Mouse (Mus musculus) liver, postnatal 0 days (tissue): ENCODE data around the gene Lrch1. TPM values are rescaled to one million over a fixed set of nuclear protein-coding genes. Genes with fewer than 3 reads are reported as not detected.

ENCODE experiments used
- ATAC-seq: fragments of 200-750 bp; cut with Nextera tagmentation; 2 replicates; pipeline ENCODE4 v1.8.0; 2017; ENCODE audit warnings: mild to moderate bottlenecking, moderate library complexity
- DNase-seq: peaks from one replicate; pipeline ENCODE4 v3.0.0-alpha.2; 2016
- H3K27ac ChIP-seq: fragments of 300-500 bp; sonication (generic); 2 replicates; pipeline ENCODE4 v1.5.1; 2014; ENCODE audit warnings: antibody characterized with exemption, moderate library complexity, mild to moderate bottlenecking, low read depth
- H3K27me3 ChIP-seq: fragments of 300-500 bp; sonication (generic); 2 replicates; pipeline ENCODE4 v1.6.1; 2014; ENCODE audit warnings: low read length, control low read depth, mixed read lengths; ENCODE audit not compliant: insufficient read depth
- H3K36me3 ChIP-seq: fragments of 300-500 bp; sonication (generic); replicated peaks from 2 replicates; pipeline ENCODE4 v1.6.1; 2014; ENCODE audit warnings: mild to moderate bottlenecking, control low read depth, low read length, moderate library complexity, mixed read lengths; ENCODE audit not compliant: insufficient read depth
- H3K4me1 ChIP-seq: fragments of 300-500 bp; sonication (generic); 2 replicates; pipeline ENCODE4 v1.6.1; 2014; ENCODE audit warnings: antibody characterized with exemption, mild to moderate bottlenecking, control low read depth; ENCODE audit not compliant: insufficient read depth
- H3K4me2 ChIP-seq: fragments of 300-500 bp; sonication (generic); 2 replicates; pipeline ENCODE4 v1.6.1; 2014; ENCODE audit warnings: low read depth, mild to moderate bottlenecking, low read length, moderate library complexity, mixed read lengths
- H3K4me3 ChIP-seq: fragments of 300-500 bp; sonication (generic); 2 replicates; pipeline ENCODE4 v1.5.1; 2014; ENCODE audit warnings: low read depth, low read length
- H3K9ac ChIP-seq: fragments of 300-500 bp; sonication (generic); replicated peaks from 2 replicates; pipeline ENCODE4 v1.6.1; 2014; ENCODE audit warnings: mild to moderate bottlenecking, moderate library complexity
- H3K9me3 ChIP-seq: fragments of 300-500 bp; sonication (generic); 2 replicates; pipeline ENCODE4 v1.6.1; 2016; ENCODE audit warnings: mild to moderate bottlenecking, control low read depth, low read length, mixed read lengths
- CTCF ChIP-seq: sonication (generic); IDR thresholded peaks from 2 replicates; pipeline ENCODE4 v1.5.1; 2016; ENCODE audit warnings: antibody characterized with exemption, low read depth
- EP300 ChIP-seq: IDR thresholded peaks from 2 replicates; pipeline ENCODE4 v1.6.1; 2016; ENCODE audit warnings: antibody characterized with exemption, low read depth, mild to moderate bottlenecking
- WGBS: fragments of 180-500 bp; shearing (Covaris S2); extraction: QIAGEN DNeasy Blood & Tissue Kit; methylation state at CpG from one replicate; pipeline ENCODE4 v1.1.7; 2014; ENCODE audit not compliant: insufficient replicate concordance; 5-methylcytosine and 5-hydroxymethylcytosine counted together
- polyA plus RNA-seq: library from polyadenylated mRNA; unstranded; fragments of >200 nt; fragmentation: Nextera tagmentation; extraction: Ambion mirVana; gene quantifications from 2 replicates; pipeline ENCODE4 v1.2.1, GENCODE M21; 2015

The Lrch1 gene
- polyA plus RNA-seq, 1 experiment from 2014 or later = 3.6 TPM

DNA sequence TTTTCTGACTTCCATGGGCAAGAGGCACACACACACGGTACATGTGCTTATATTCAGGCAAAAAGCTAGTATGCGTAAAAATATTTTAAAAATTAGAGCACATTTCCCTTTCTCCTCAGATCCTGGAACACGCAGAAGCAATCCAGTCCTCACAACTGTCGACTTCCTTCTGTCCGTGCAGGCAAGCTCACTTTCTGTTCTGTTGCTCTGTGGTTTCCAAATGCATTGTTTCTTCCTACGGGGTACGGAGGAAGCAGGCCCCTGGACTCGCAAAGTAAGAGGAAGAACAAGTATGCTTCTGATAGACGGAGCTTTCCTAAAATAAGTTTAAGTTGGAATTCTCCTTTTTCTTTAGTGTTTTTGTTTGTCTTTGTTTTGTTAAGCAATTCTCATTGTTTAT lies 8.3 kb downstream of the Lrch1 start:
- Histone ChIP-seq H3K27me3 (no peaks in the 10 kb centered on the region), H3K9me3 (no peaks in the 10 kb centered on the region), H3K4me1 (peaks cover 40% of the 10 kb centered on the region), H3K9ac (no peak overlapping the region), H3K36me3 (no peaks in the 10 kb centered on the region), H3K27ac (peak overlapping the region; percentile 64), H3K4me2 (peak overlapping the region; percentile 36), H3K4me3 (no peak overlapping the region)
- WGBS = 31% methylated on average over 9 of the region's 9 CpGs
- ATAC-seq (no peak), DNase-seq (no peak)
- TF ChIP-seq CTCF (no peak), EP300 (no peak)

DNA sequence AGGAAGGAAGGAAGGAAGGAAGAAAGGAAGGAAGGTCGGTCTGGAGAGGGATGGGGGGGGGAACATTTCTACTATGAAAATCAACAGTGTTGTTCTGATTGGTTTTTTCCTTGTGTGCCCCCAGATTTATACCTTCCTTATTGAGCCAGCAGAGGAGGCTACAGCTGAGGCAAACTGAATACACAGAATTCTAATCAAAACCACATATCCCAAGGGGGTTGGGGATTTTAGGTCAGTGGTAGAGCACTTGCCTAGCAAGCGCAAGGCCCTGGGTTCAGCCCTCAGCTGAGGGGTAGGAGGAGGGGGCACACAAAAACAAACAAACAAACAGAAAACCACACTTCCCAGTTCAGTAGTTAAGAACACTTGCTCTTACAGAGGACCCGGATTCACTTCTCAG lies 8.8 kb downstream of the Lrch1 start:
- Histone ChIP-seq H3K4me2 (peak overlapping the region; percentile 36), H3K27me3 (no peaks in the 10 kb centered on the region), H3K4me3 (no peak overlapping the region), H3K9me3 (no peaks in the 10 kb centered on the region), H3K27ac (peak overlapping the region; percentile 64), H3K9ac (no peak overlapping the region), H3K36me3 (no peaks in the 10 kb centered on the region), H3K4me1 (peaks cover 40% of the 10 kb centered on the region)
- WGBS = 63% methylated on average over 3 of the region's 3 CpGs
- TF ChIP-seq EP300 = no peak
- 0 out of 2 replicates have a peak, but pooled peaks have one; percentile 12 for TF ChIP-seq CTCF
- DNase-seq = no peak
- ATAC-seq = no peak

DNA sequence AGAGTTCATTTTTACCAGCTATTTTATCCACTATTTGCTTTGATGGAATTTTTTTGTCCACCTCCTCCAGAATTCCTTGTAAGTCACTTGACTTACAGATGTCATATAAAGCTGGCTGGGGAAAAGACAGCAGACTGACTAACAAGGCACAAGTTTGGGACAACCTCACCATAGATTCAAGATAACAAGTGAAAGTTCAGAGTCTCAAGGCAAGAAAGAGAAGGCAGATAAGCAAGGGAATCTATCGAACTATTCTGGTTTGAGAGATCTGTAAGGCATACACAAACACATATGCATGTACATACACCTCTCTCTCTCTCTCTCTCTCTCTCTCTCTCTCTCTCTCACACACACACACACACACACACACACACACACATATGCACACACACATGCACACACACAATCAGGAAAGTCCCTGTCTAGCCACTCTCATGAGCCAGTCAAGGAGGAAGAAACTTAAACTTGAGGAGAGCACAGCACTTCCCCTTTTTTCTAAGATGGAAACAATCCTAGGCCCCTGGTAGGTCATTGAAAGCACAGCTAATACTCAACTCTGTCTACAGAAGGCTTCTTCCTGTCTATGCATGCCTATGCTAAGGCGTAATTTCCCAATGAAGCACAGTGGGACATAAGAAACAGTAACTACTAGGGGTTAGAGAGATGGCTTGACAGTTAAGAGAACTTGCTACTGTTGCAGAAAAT lies 11.0 kb downstream of the Lrch1 start:
- TF ChIP-seq CTCF (no peak), EP300 (no peak)
- Histone ChIP-seq H3K27me3 (no peaks in the 10 kb centered on the region), H3K4me1 (peaks cover 28% of the 10 kb centered on the region), H3K27ac (peak overlapping the region; percentile 34; the same call in 1 of the 2 replicates), H3K4me2 (no peak overlapping the region), H3K36me3 (no peaks in the 10 kb centered on the region), H3K9ac (no peak overlapping the region), H3K9me3 (no peaks in the 10 kb centered on the region), H3K4me3 (no peak overlapping the region)
- DNase-seq (no peak), ATAC-seq (peak; percentile 48; the same call in 1 of the 2 replicates)
- WGBS = 40% methylated on average over 2 of the region's 2 CpGs

DNA sequence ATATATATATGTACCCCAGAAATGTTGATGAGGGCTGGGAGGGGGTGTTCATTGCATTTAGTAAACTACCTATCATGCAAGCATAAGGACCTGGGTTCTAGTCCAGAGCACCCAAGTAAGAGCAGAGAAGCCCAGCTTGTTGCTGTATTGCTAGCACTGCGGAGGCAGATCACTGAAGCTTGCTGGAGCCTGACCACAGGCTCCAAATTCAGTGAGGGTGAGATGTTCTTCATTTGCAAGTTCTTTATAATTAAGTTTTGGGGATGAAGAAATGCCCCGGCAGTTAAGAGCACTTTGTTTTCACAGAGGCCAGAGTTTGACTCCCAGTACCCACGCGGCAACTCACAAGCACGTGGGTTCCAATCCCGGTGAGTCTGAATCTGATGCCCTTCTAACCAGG lies 12.6 kb downstream of the Lrch1 start:
- Histone ChIP-seq H3K4me3 (no peak overlapping the region), H3K9ac (no peak overlapping the region), H3K4me2 (no peak overlapping the region), H3K27ac (no peak overlapping the region), H3K9me3 (no peaks in the 10 kb centered on the region), H3K4me1 (peaks cover 21% of the 10 kb centered on the region), H3K36me3 (no peaks in the 10 kb centered on the region), H3K27me3 (no peaks in the 10 kb centered on the region)
- DNase-seq = no peak
- no peak for TF ChIP-seq EP300
- TF ChIP-seq CTCF = no peak
- 90% methylated on average over 6 of the region's 6 CpGs for WGBS
- ATAC-seq = no peak

DNA sequence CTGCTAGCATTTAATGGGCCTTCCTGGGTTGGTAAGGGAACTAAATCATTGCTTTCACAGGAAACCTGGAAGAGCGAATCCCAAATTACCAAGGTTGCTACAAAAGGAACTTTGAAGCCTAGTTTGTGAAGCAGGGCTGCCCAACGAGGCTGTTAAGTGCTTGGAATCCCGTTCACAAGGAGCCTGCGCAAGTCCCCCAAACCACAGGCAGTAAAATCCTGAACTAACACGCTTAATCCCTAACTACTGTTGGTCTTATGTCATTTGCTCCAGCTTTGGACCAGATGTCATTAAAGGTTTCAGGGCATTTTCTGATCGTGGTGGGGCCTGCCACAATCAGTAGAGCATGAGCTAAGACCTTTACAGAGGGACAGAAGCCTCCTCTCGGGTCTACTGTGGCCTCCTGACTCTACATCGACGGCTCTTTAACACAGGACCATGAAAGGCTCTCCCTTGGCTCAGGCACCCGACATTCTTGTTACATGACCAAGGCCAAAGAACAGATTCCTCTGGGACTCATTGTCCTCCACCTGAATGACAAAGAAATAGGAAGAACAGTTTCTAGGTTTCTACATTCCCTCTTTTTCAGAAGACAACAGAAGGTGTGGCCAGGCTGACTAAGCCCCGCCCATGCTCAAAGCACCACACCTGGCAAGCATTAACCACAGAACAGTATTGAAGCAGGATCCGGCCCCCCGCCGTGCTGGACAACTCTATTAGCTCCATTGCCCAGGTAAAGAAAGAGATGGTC lies 13.5 kb downstream of the Lrch1 start:
- DNase-seq (no peak), ATAC-seq (no peak)
- Histone ChIP-seq H3K27me3 (no peaks in the 10 kb centered on the region), H3K36me3 (no peaks in the 10 kb centered on the region), H3K9ac (no peak overlapping the region), H3K4me2 (no peak overlapping the region), H3K4me3 (no peak overlapping the region), H3K27ac (no peak overlapping the region), H3K4me1 (peaks cover 26% of the 10 kb centered on the region), H3K9me3 (no peaks in the 10 kb centered on the region)
- TF ChIP-seq EP300 (no peak), CTCF (no peak)
- 77% methylated on average over 14 of the region's 14 CpGs for WGBS

DNA sequence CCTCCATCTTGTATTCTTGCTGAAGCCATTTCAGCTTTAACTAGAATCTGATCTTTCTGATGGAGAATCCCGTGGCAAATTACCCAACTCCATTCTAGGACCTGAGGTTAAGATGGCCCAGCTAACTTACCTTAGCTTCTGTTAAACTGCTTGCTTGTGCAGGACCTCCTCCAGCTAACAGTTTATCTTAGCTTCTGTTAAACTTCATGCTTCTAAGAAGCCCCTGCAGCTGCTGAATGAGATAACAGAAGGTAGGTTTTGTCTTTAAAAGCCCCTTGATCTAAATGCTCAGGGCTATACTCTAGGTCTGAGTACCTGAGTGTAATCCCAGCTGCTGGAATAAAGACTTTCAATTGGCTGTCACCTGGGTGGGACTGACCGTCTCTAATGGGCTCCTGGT lies 17.9 kb downstream of the Lrch1 start:
- Histone ChIP-seq H3K4me1 (peaks cover 15% of the 10 kb centered on the region; the same call in 1 of the 2 replicates), H3K4me3 (no peak overlapping the region), H3K9me3 (no peaks in the 10 kb centered on the region), H3K27me3 (no peaks in the 10 kb centered on the region), H3K9ac (no peak overlapping the region), H3K27ac (no peak overlapping the region), H3K36me3 (no peaks in the 10 kb centered on the region; the same call in 1 of the 2 replicates), H3K4me2 (no peak overlapping the region)
- DNase-seq (no peak), ATAC-seq (no peak)
- TF ChIP-seq CTCF (no peak), EP300 (no peak)
- 64% methylated on average over 2 of the region's 2 CpGs for WGBS
